Mouse (Mus musculus) kidney, postnatal 36 days (tissue): Measurements from ENCODE around the gene Igfn1.

Experiments
- DNase-seq, 2 experiments: peaks; one replicate each; pipeline ENCODE4 v3.0.0; 2021 to 2022; ENCODE audit warnings: mixed read lengths in 2 of 2

Igfn1 gene

DNA sequence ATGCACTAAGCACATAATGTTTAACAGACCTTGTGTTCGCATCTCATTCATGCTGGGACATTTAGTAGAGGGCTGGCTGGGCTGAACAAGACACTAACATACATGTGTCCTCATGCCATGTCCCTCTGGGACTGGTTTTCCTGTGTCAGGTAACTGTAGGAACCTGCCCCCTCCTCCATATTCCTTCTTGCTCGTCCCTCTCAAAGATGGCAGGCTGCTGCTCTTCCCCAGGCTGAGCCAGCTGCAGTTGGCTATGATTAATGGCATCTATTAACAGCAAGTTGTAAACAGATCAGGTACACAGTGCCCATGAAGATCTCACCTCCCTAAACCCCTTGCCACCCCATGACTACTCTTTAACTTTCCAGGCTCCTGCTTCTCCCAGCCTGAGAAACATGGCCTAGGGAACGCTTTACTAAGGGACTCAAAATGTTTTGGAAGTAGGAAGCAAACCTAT, at the start of gene Igfn1:
Gene Igfn1, minus strand, starts transcription at position 51 of the 457 bp plus-strand sequence.
- no peak for DNase-seq

DNA sequence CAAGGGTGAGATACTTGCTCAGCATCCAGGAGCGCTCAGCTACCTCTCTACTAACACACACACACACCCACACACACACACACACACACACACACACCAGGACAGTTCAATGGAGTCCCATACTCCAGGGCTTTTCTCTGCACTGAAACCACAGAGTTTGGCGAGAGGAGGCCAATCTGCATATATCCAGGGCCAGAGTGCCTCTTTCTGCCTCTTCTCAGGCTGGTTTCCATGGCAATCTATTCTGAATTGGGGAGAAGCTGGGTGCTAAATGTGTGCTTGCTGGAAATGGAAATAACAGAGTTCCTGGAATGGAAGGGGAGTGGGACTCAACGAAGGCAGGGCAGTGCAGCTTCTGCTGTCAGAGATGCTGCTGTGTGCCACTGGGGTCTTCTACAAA, 49.6 kb upstream of the Igfn1 start:
- no peak for DNase-seq

GRCm38 (mm10) chr1:136052547-136052946, 46.4 kb upstream of the Igfn1 start, which contains the start of gene Cacna1s:
TSS of gene Cacna1s (plus strand) at chr1:136052750.
- DNase-seq = no peak

GRCm38 (mm10) chr1:136051465-136051864, 45.3 kb upstream of the Igfn1 start:
- DNase-seq = peak; percentile 81 to 83

GRCm38 (mm10) chr1:136051013-136051315, 44.8 kb upstream of the Igfn1 start:
- peak in 1 of 2 experiments; percentile 20 for DNase-seq

- DNase-seq = no peak
Observed at GRCm38 (mm10) chr1:136050312-136051012, 44.3 kb upstream of the Igfn1 start, which contains the start of gene Ascl5. TSS of gene Ascl5 (plus strand) at chr1:136050804.

DNA sequence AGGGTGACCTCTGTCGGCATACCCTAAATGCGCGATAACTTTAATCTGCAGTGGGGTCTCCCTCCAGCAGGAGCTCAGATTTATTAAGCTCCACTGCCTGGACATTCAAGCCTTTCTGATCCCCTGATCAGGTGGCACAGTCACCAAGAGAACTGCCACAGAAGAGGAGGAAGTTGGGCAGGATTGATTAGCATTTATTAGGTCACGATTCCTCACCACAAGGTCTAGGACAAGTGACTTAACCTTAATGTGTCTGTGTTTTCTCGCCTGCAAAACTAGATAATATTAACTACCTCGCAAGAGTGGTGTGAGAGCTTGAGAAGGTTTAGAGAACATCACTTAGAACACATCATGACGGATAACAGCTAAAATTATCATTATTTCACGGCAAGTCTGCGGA, 41.8 kb upstream of the Igfn1 start:
- no peak for DNase-seq

DNA sequence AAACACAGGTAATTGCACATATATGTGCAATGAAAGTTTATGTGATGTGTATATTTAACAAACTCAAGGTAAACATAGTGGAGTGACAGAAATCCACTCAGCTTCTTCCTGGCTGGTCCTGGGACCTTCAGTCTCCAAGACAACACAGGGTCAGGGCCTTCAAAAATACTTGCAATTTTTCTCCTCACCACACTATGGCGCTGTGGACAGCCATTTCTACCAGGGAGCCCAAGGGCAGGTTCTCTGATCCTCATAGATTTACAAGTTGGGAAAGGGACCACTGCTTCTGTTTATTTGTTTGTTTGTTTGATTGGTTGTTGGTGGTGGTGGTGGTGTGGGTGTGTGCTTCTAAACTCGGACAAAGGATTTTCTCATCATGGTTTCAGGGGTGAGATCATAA, 41.3 kb upstream of the Igfn1 start:
- DNase-seq = peak in 1 of 2 experiments; percentile 24

DNA sequence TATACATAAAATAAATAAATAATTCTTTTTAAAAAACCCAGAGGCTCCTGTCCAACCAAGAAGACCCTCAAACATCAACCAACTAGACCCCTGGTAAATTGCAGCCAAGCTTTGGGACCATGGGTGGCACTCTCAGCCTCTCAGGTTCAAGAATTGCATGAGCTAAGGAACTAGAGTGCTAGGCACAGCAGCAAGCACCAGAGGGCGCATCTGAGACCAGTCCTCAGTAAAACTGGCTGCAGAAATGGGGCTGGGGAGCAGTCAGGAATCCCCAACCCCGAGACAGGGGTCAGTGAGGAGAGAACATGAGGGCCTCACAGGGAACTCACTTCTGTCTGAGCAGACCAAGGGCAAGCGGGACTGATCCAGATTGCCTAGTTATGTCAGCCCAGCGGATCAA, 39.6 kb upstream of the Igfn1 start:
- peak; percentile 45 to 80 for DNase-seq

- DNase-seq = no peak
Observed at GRCm38 (mm10) chr1:136040874-136041273, 34.7 kb upstream of the Igfn1 start.

DNA sequence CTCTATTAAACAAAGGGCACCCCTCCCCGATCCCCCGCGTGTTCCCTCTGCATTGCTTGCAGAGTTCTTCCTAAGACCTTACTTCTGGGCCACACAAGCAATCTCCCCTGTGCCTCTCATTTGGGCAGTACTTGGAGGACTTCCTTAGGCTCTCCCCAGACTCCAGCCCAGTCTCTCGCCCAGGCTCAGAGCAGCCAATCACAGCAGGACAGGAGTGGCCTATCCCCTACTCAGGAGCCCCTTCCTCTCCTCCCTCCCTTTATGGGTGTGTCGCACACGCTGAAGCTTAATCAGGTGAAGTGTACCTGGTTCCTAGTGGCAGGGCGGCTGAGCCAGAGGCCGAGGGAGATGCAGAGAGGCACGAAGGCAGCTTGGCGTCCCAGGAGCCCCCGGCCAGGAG, 34.3 kb upstream of the Igfn1 start:
- DNase-seq = no peak

- DNase-seq = no peak
Observed at GRCm38 (mm10) chr1:136038746-136039538, 32.8 kb upstream of the Igfn1 start.

- DNase-seq = no peak
Observed at GRCm38 (mm10) chr1:136032961-136033360, 26.8 kb upstream of the Igfn1 start.

DNA sequence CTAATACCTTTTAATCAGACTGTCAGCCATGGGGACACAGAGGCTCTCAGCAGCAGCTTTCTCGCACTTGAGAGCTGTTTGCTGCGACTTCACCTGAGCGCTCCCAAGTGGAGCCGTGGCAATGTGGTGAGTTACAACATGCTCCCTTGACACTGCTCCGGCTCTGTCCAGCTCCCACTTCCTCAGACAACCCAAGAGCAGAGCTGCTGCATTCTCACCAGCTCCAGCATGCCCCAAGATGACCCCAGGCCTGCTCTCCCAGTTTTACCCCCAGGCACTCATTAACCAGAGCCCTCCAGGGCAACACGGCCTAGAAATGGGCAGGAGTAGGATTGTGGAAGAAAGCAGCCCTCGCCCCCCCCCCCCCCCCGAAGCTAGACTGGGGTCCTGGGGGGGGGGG, 25.6 kb upstream of the Igfn1 start:
- peak; percentile 53 to 66 for DNase-seq

DNA sequence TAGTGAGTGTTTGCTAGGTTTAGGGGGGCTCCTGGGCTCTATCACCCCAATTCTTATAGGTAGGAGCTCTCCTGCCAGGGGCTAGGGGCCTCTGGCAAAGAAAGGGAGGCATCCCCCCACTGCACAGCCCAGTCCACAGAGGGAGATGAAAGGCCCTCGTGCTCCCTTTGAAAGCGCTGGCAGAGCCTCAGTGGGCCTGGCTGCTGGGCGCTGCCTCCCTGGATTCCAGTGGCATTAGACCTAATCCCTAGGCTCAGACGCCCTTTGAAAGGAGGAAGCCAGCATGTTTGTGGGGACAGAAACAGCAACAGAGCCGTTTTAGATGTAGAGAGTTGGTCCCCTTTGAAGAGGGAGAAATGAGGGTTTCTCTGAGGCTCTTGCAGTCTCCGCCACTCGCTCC, 24.1 kb upstream of the Igfn1 start:
- no peak for DNase-seq

GRCm38 (mm10) chr1:136018390-136019189, 12.4 kb upstream of the Igfn1 start:
- peak; percentile 62 to 77 for DNase-seq

DNA sequence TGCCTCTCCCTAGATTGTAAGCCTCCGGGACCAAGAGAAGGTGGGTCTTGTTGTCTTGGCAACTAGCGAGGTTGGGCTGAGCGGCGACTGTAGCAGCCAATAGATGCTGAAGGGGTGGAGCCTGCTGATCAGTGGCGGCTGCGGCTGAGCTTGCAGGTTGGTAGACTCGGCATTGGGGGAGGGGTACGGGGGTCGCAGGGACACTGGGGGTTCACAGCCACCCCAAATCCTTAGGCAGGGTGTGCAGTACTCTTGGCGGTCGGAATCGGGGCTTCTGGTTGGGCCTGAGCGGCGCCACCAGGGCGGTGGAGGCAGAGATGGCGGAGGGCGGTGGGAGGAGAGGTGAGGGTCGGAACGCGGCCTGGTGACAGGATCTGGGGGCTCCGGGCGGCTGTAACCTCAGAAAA, 11.8 kb upstream of the Igfn1 start:
- peak; percentile 96 to 97 for DNase-seq

DNA sequence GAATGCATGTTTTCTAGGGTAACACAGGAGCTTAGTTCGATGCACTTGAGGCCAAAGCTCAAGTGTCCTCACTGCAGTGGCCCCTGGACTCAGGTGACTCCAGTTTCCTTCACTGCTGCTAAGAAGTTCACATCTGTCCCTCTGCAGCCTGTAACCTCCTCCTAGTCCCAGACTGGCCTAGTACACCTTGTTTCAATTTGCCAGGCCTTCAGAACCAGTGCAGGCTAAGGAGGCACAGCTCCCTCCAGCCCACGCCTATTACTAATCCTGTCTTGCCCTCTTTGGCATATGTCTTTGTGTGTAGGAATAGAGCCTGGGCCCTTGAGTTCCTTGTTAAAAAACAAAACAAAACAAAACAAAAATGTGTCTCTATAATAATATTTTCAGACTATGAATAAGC, 11.2 kb upstream of the Igfn1 start:
- DNase-seq = no peak

GRCm38 (mm10) chr1:136014796-136015502, 8.8 kb upstream of the Igfn1 start:
- no peak for DNase-seq

DNA sequence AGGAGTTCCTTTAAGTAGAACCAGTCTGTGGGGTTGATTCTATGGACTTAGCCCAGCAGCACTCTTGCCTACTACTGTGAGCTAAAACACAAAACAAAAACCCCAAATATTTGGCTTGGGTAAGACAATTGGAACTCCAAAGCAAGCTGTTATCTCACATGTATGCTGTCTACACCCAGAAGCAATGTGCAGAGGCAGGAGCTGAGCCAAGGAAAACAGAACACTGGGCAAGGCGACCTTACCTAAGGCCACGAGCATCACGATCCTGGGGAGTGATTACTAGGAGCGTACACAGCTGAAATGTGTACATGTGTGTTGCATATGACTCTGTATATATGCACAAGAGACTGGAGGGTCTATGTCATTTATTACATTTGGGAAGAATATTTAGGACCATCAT, 7.4 kb upstream of the Igfn1 start:
- no peak for DNase-seq

- DNase-seq = no peak
Observed at GRCm38 (mm10) chr1:136010247-136010646, 4.1 kb upstream of the Igfn1 start.

DNA sequence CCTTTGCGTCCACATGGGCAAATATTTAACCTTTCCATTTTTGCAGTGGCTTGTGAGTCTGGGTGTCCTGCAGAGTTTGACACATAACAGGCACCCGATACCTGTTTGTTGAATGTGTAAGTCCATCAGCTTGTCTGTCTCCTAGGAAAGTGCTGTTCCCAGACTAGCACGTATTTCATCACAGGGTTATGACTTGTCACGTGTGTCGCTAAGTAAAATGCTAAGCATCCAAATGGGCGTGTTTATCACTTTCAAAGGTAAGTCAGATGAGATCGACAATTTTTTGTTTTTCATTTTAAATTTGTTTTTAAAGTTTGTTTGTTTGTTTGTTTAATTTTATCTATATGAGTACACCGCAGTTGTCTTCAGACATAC, 2.0 kb upstream of the Igfn1 start:
- DNase-seq = no peak
